Mouse (Mus musculus) hindbrain, embryonic 11.5 days (tissue): ENCODE measurements around the gene Tmem255a. TPM values are rescaled to one million over a fixed set of nuclear protein-coding genes. Genes with fewer than 3 reads are reported as not detected.

Experiments
- polyA plus RNA-seq: library from polyadenylated mRNA; unstranded; fragments of >200 nt; fragmentation: Nextera tagmentation; extraction: Ambion mirVana; gene quantifications from 2 replicates; pipeline ENCODE4 v1.2.1, GENCODE M21; 2014

Gene Tmem255a
- polyA plus RNA-seq, 1 experiment from 2014 or later = 19.7 TPM

Other genes starting within 250 kb of the Tmem255a start
- gene Btg1-ps1, start 233.6 kb downstream of the Tmem255a start, polyA plus RNA-seq = not detected in 2 replicates
- gene Btg1-ps2, start 209.3 kb downstream of the Tmem255a start, polyA plus RNA-seq = not detected in 2 replicates
- not detected in 2 replicates for gene Rhox10, start 186.0 kb downstream of the Tmem255a start, polyA plus RNA-seq
- gene Rhox11, start 167.3 kb downstream of the Tmem255a start, polyA plus RNA-seq = not detected in 2 replicates
- gene Rhox12, start 141.5 kb downstream of the Tmem255a start, polyA plus RNA-seq = not detected in 2 replicates
- gene Rhox13, start 131.2 kb downstream of the Tmem255a start, polyA plus RNA-seq = not detected in 2 replicates
- gene Zbtb33, start 62.6 kb downstream of the Tmem255a start, polyA plus RNA-seq = 9.9 and 15.8 TPM in 2 replicates
- not detected in 2 replicates for gene Atp1b4, start 63.7 kb upstream of the Tmem255a start, polyA plus RNA-seq
- gene Lamp2, start 204.0 kb upstream of the Tmem255a start, polyA plus RNA-seq = 92.4 and 96.6 TPM in 2 replicates